Mouse (Mus musculus): ENCODE measurements at regions not wholly inside any gene's neighbourhood (a gene's known extent, or its start where the extent isn't known, plus 50 kb on each side); places are given as distances from the start of the nearest gene placed in this dataset.
"Not testable (repeated sequence)": the region's sequence is repeated elsewhere in the genome, so short reads cannot be mapped to it uniquely, and the experiment has no call there.

GRCm38 (mm10) chr16:29745486-29745885, 166.4 kb downstream of the Opa1 start:
- DNase-seq (ENCODE audit: low spot score), result no peak

GRCm38 (mm10) chr16:29746245-29746644, 167.1 kb downstream of the Opa1 start:
- DNase-seq (ENCODE audit: low spot score), result no peak

- no peak for DNase-seq (ENCODE audit: low spot score)
These were observed 170.0 kb downstream of the Opa1 start for GRCm38 (mm10) chr16:29749167-29749566.

GRCm38 (mm10) chr16:29754579-29755199, 175.6 kb downstream of the Opa1 start:
- DNase-seq (ENCODE audit: low spot score), result no peak

GRCm38 (mm10) chr16:29758246-29758645, 179.1 kb downstream of the Opa1 start:
- no peak for DNase-seq (ENCODE audit: low spot score)

- DNase-seq (ENCODE audit: low spot score), result no peak
These were observed 180.3 kb downstream of the Opa1 start for GRCm38 (mm10) chr16:29759416-29759815.

GRCm38 (mm10) chr16:29760627-29761026, 181.5 kb downstream of the Opa1 start:
- no peak for DNase-seq (ENCODE audit: low spot score)

GRCm38 (mm10) chr16:29761779-29762277, 182.7 kb downstream of the Opa1 start:
- DNase-seq (ENCODE audit: low spot score), result peak; percentile 73

GRCm38 (mm10) chr16:29764376-29764775, 185.2 kb downstream of the Opa1 start:
- no peak for DNase-seq (ENCODE audit: low spot score)

GRCm38 (mm10) chr16:29765801-29766200, 186.7 kb downstream of the Opa1 start:
- not testable (repeated sequence) for DNase-seq (ENCODE audit: low spot score)

- no peak for DNase-seq (ENCODE audit: low spot score)
These were observed 192.2 kb downstream of the Opa1 start for GRCm38 (mm10) chr16:29771320-29771719.

GRCm38 (mm10) chr16:29771728-29772608, 192.8 kb downstream of the Opa1 start:
- no peak for DNase-seq (ENCODE audit: low spot score)

GRCm38 (mm10) chr16:29772609-29772988, 193.5 kb downstream of the Opa1 start:
- no peak for DNase-seq (ENCODE audit: low spot score)

GRCm38 (mm10) chr16:29773056-29773455, 193.9 kb downstream of the Opa1 start:
- no peak for DNase-seq (ENCODE audit: low spot score)

- no peak for DNase-seq (ENCODE audit: low spot score)
These were observed 195.8 kb downstream of the Opa1 start for GRCm38 (mm10) chr16:29774949-29775348.

GRCm38 (mm10) chr16:29775879-29776278, 196.7 kb downstream of the Opa1 start:
- DNase-seq (ENCODE audit: low spot score), result no peak

GRCm38 (mm10) chr16:29782441-29782840, 203.3 kb downstream of the Opa1 start:
- DNase-seq (ENCODE audit: low spot score), result no peak

GRCm38 (mm10) chr16:29785114-29785513, 206.0 kb downstream of the Opa1 start:
- DNase-seq (ENCODE audit: low spot score), result no peak

GRCm38 (mm10) chr16:29786540-29786939, 207.4 kb downstream of the Opa1 start:
- no peak for DNase-seq (ENCODE audit: low spot score)

GRCm38 (mm10) chr16:29787633-29788511, 208.7 kb downstream of the Opa1 start:
- DNase-seq (ENCODE audit: low spot score), result peak; percentile 24

- no peak for DNase-seq (ENCODE audit: low spot score)
These were observed 210.9 kb downstream of the Opa1 start for GRCm38 (mm10) chr16:29790064-29790463.

GRCm38 (mm10) chr16:29799250-29799649, 220.1 kb downstream of the Opa1 start:
- DNase-seq (ENCODE audit: low spot score), result peak; percentile 84

All from lung, postnatal 25 days (tissue).